Mouse (Mus musculus) lung, embryonic 15.5 days (tissue): ENCODE results near the gene Crtac1. TPM values are rescaled to one million over a fixed set of nuclear protein-coding genes. Genes with fewer than 3 reads are reported as not detected.

Source experiments
- ATAC-seq: fragments of 200-750 bp; cut with Nextera tagmentation; 2 replicates; pipeline ENCODE4 v1.8.0; 2017; ENCODE audit warnings: moderate number of reproducible peaks, borderline replicate concordance; ENCODE audit not compliant: low FRiP score, low TSS enrichment; ENCODE audit errors: extremely low read depth
- H3K27ac ChIP-seq: fragments of 300-500 bp; sonication (generic); 2 replicates; pipeline ENCODE4 v1.5.1; 2015; ENCODE audit warnings: moderate library complexity, mild to moderate bottlenecking, inconsistent platforms
- H3K27me3 ChIP-seq: fragments of 300-500 bp; sonication (generic); 2 replicates; pipeline ENCODE4 v1.6.1; 2015; ENCODE audit warnings: inconsistent platforms
- H3K36me3 ChIP-seq: fragments of 300-500 bp; sonication (generic); 2 replicates; pipeline ENCODE4 v1.6.1; 2015; ENCODE audit warnings: inconsistent platforms
- H3K4me1 ChIP-seq: fragments of 300-500 bp; sonication (generic); 2 replicates; pipeline ENCODE4 v1.6.1; 2015; ENCODE audit warnings: inconsistent platforms
- H3K4me2 ChIP-seq: fragments of 300-500 bp; sonication (generic); 2 replicates; pipeline ENCODE4 v1.6.1; 2015; ENCODE audit warnings: inconsistent platforms, mild to moderate bottlenecking, moderate library complexity
- H3K4me3 ChIP-seq: fragments of 300-500 bp; sonication (generic); 2 replicates; pipeline ENCODE4 v1.5.1; 2015; ENCODE audit warnings: mild to moderate bottlenecking, inconsistent platforms
- H3K9ac ChIP-seq: fragments of 300-500 bp; sonication (generic); 2 replicates; pipeline ENCODE4 v1.6.1; 2015; ENCODE audit warnings: inconsistent platforms
- H3K9me3 ChIP-seq: fragments of 300-500 bp; sonication (generic); 2 replicates; pipeline ENCODE4 v1.6.1; 2016; ENCODE audit warnings: inconsistent platforms
- WGBS: fragments of 180-500 bp; shearing (Covaris S2); methylation state at CpG from one replicate; pipeline ENCODE4 v1.1.7; 2015; 5-methylcytosine and 5-hydroxymethylcytosine counted together
- polyA plus RNA-seq: library from polyadenylated mRNA; unstranded; fragments of >200 nt; fragmentation: Nextera tagmentation; extraction: Ambion mirVana; gene quantifications from 2 replicates; pipeline ENCODE4 v1.2.1, GENCODE M21; 2015

Gene Crtac1
- polyA plus RNA-seq, 1 experiment from 2014 or later = 2.0 TPM

GRCm38 (mm10) chr19:42321936-42322335 is 109.6 kb downstream of the Crtac1 start:
- Histone ChIP-seq H3K36me3 (no peaks in the 10 kb centered on the region), H3K27ac (no peak overlapping the region), H3K9ac (no peak overlapping the region), H3K9me3 (no peaks in the 10 kb centered on the region), H3K27me3 (peaks cover 18% of the 10 kb centered on the region), H3K4me2 (no peak overlapping the region), H3K4me3 (no peak overlapping the region), H3K4me1 (0 out of 2 replicates have a peak, but pooled peaks cover 2% of the 10 kb centered on the region)
- WGBS = 56% methylated on average over 5 of the region's 5 CpGs
- no peak for ATAC-seq

- no peak overlapping the region for H3K4me2 ChIP-seq
- H3K27me3 ChIP-seq = peaks cover 18% of the 10 kb centered on the region
- no peak overlapping the region for H3K27ac ChIP-seq
- ATAC-seq = no peak
- 32% methylated on average over 18 of the region's 18 CpGs for WGBS
- no peak overlapping the region for H3K9ac ChIP-seq
- H3K9me3 ChIP-seq = no peaks in the 10 kb centered on the region
- H3K36me3 ChIP-seq = no peaks in the 10 kb centered on the region
- no peak overlapping the region for H3K4me3 ChIP-seq
- H3K4me1 ChIP-seq = peaks cover 12% of the 10 kb centered on the region
Observed at GRCm38 (mm10) chr19:42317648-42318425, 113.7 kb downstream of the Crtac1 start.

- H3K4me2 ChIP-seq = no peak overlapping the region
- H3K4me3 ChIP-seq = no peak overlapping the region
- WGBS = 55% methylated on average over 8 of the region's 8 CpGs
- H3K9me3 ChIP-seq = no peaks in the 10 kb centered on the region
- H3K9ac ChIP-seq = no peak overlapping the region
- no peak overlapping the region for H3K27ac ChIP-seq
- no peak for ATAC-seq
- peaks cover 18% of the 10 kb centered on the region for H3K27me3 ChIP-seq
- H3K4me1 ChIP-seq = peaks cover 12% of the 10 kb centered on the region
- H3K36me3 ChIP-seq = no peaks in the 10 kb centered on the region
Observed at GRCm38 (mm10) chr19:42316998-42317397, 114.6 kb downstream of the Crtac1 start.

GRCm38 (mm10) chr19:42316525-42316924 is 115.1 kb downstream of the Crtac1 start:
- H3K4me2 ChIP-seq = no peak overlapping the region
- 76% methylated on average over 2 of the region's 2 CpGs for WGBS
- H3K36me3 ChIP-seq = no peaks in the 10 kb centered on the region
- H3K4me1 ChIP-seq = peaks cover 12% of the 10 kb centered on the region
- H3K9ac ChIP-seq = no peak overlapping the region
- peaks cover 18% of the 10 kb centered on the region for H3K27me3 ChIP-seq
- H3K9me3 ChIP-seq = no peaks in the 10 kb centered on the region
- no peak; the same call in 1 of the 2 replicates for ATAC-seq
- no peak overlapping the region for H3K27ac ChIP-seq
- no peak overlapping the region for H3K4me3 ChIP-seq

- Histone ChIP-seq H3K9me3 (no peaks in the 10 kb centered on the region), H3K36me3 (no peaks in the 10 kb centered on the region), H3K4me3 (no peak overlapping the region), H3K4me2 (no peak overlapping the region), H3K4me1 (peaks cover 12% of the 10 kb centered on the region), H3K27ac (no peak overlapping the region), H3K9ac (no peak overlapping the region), H3K27me3 (peaks cover 18% of the 10 kb centered on the region)
- WGBS = 0% methylated on average over 1 of the region's 1 CpGs
- peak; percentile 68 for ATAC-seq
Observed at GRCm38 (mm10) chr19:42315914-42316313, 115.7 kb downstream of the Crtac1 start.

GRCm38 (mm10) chr19:42315070-42315679 is 116.4 kb downstream of the Crtac1 start:
- Histone ChIP-seq H3K9ac (no peak overlapping the region), H3K9me3 (no peaks in the 10 kb centered on the region), H3K27me3 (peaks cover 18% of the 10 kb centered on the region), H3K27ac (no peak overlapping the region), H3K4me1 (peaks cover 12% of the 10 kb centered on the region), H3K4me3 (no peak overlapping the region), H3K4me2 (no peak overlapping the region), H3K36me3 (no peaks in the 10 kb centered on the region)
- 57% methylated on average over 6 of the region's 6 CpGs for WGBS
- ATAC-seq = no peak

GRCm38 (mm10) chr19:42312191-42312590 is 119.4 kb downstream of the Crtac1 start:
- Histone ChIP-seq H3K4me3 (no peak overlapping the region), H3K27me3 (no peaks in the 10 kb centered on the region), H3K4me1 (peaks cover 12% of the 10 kb centered on the region), H3K9me3 (no peaks in the 10 kb centered on the region), H3K9ac (no peak overlapping the region), H3K4me2 (no peak overlapping the region), H3K36me3 (no peaks in the 10 kb centered on the region), H3K27ac (no peak overlapping the region)
- ATAC-seq = no peak
- 74% methylated on average over 3 of the region's 3 CpGs for WGBS

- WGBS = 36% methylated on average over 2 of the region's 2 CpGs
- H3K9me3 ChIP-seq = no peaks in the 10 kb centered on the region
- H3K9ac ChIP-seq = no peak overlapping the region
- peaks cover 9% of the 10 kb centered on the region for H3K4me1 ChIP-seq
- ATAC-seq = no peak
- H3K27me3 ChIP-seq = no peaks in the 10 kb centered on the region
- H3K27ac ChIP-seq = no peak overlapping the region
- H3K36me3 ChIP-seq = no peaks in the 10 kb centered on the region
- H3K4me3 ChIP-seq = no peak overlapping the region
- no peak overlapping the region for H3K4me2 ChIP-seq
Observed at GRCm38 (mm10) chr19:42311332-42311731, 120.3 kb downstream of the Crtac1 start.

- Histone ChIP-seq H3K36me3 (no peaks in the 10 kb centered on the region), H3K27me3 (no peaks in the 10 kb centered on the region), H3K9ac (no peak overlapping the region), H3K9me3 (no peaks in the 10 kb centered on the region), H3K4me1 (peaks cover 5% of the 10 kb centered on the region; the same call in 1 of the 2 replicates), H3K4me3 (no peak overlapping the region), H3K4me2 (no peak overlapping the region), H3K27ac (no peak overlapping the region)
- 80% methylated on average over 12 of the region's 12 CpGs for WGBS
- ATAC-seq = no peak
Observed at GRCm38 (mm10) chr19:42308931-42309330, 122.7 kb downstream of the Crtac1 start.

GRCm38 (mm10) chr19:42307019-42307418 is 124.6 kb downstream of the Crtac1 start:
- Histone ChIP-seq H3K9me3 (no peaks in the 10 kb centered on the region), H3K4me3 (no peak overlapping the region), H3K4me2 (no peak overlapping the region), H3K27me3 (no peaks in the 10 kb centered on the region), H3K36me3 (no peaks in the 10 kb centered on the region), H3K9ac (no peak overlapping the region), H3K27ac (no peak overlapping the region), H3K4me1 (peaks cover 5% of the 10 kb centered on the region; the same call in 1 of the 2 replicates)
- 3% methylated on average over 8 of the region's 8 CpGs for WGBS
- ATAC-seq = no peak

- no peaks in the 10 kb centered on the region for H3K9me3 ChIP-seq
- no peaks in the 10 kb centered on the region for H3K27me3 ChIP-seq
- no peaks in the 10 kb centered on the region for H3K36me3 ChIP-seq
- H3K4me1 ChIP-seq = peaks cover 5% of the 10 kb centered on the region; the same call in 1 of the 2 replicates
- 41% methylated on average over 7 of the region's 7 CpGs for WGBS
- no peak overlapping the region for H3K27ac ChIP-seq
- no peak for ATAC-seq
- H3K4me3 ChIP-seq = no peak overlapping the region
- no peak overlapping the region for H3K4me2 ChIP-seq
- H3K9ac ChIP-seq = no peak overlapping the region
Observed at GRCm38 (mm10) chr19:42306202-42306601, 125.4 kb downstream of the Crtac1 start.

GRCm38 (mm10) chr19:42305746-42306145 is 125.8 kb downstream of the Crtac1 start:
- H3K36me3 ChIP-seq = no peaks in the 10 kb centered on the region
- 47% methylated on average over 8 of the region's 8 CpGs for WGBS
- no peak overlapping the region for H3K4me3 ChIP-seq
- H3K4me2 ChIP-seq = no peak overlapping the region
- H3K4me1 ChIP-seq = peaks cover 5% of the 10 kb centered on the region; the same call in 1 of the 2 replicates
- no peak overlapping the region for H3K9ac ChIP-seq
- no peaks in the 10 kb centered on the region for H3K27me3 ChIP-seq
- no peaks in the 10 kb centered on the region for H3K9me3 ChIP-seq
- no peak for ATAC-seq
- H3K27ac ChIP-seq = no peak overlapping the region
